Mouse (Mus musculus) heart, postnatal 0 days (tissue): ENCODE measurements around the gene Thrap3. TPM values are rescaled to one million over a fixed set of nuclear protein-coding genes. Genes with fewer than 3 reads are reported as not detected.

ENCODE experiments used
- ATAC-seq: fragments of 200-750 bp; cut with Nextera tagmentation; 2 replicates; pipeline ENCODE4 v1.8.0; 2017; ENCODE audit warnings: low read depth, moderate number of reproducible peaks, moderate library complexity; ENCODE audit not compliant: insufficient read depth
- DNase-seq: peaks from one replicate; pipeline ENCODE4 v3.0.0-alpha.2; 2016; ENCODE audit warnings: low spot score
- H3K27ac ChIP-seq: fragments of 300-500 bp; sonication (generic); 2 replicates; pipeline ENCODE4 v1.5.1; 2014; ENCODE audit warnings: low read depth, mild to moderate bottlenecking
- H3K27me3 ChIP-seq: fragments of 300-500 bp; sonication (generic); 2 replicates; pipeline ENCODE4 v1.6.1; 2014; ENCODE audit warnings: low read length, mixed read lengths; ENCODE audit not compliant: control insufficient read depth, insufficient read depth
- H3K36me3 ChIP-seq: fragments of 300-500 bp; sonication (generic); replicated peaks from 2 replicates; pipeline ENCODE4 v1.6.1; 2014; ENCODE audit warnings: low read length, mixed read lengths; ENCODE audit not compliant: control insufficient read depth, insufficient read depth
- H3K4me1 ChIP-seq: fragments of 300-500 bp; sonication (generic); 2 replicates; pipeline ENCODE4 v1.6.1; 2014; ENCODE audit warnings: antibody characterized with exemption; ENCODE audit not compliant: control insufficient read depth, insufficient read depth
- H3K4me2 ChIP-seq: fragments of 300-500 bp; sonication (generic); 2 replicates; pipeline ENCODE4 v1.6.1; 2014; ENCODE audit warnings: low read depth, mild to moderate bottlenecking, low read length, moderate library complexity
- H3K4me3 ChIP-seq: fragments of 300-500 bp; sonication (generic); 2 replicates; pipeline ENCODE4 v1.5.1; 2014; ENCODE audit warnings: low read depth, low read length
- H3K9ac ChIP-seq: fragments of 300-500 bp; sonication (generic); replicated peaks from 2 replicates; pipeline ENCODE4 v1.6.1; 2014; ENCODE audit warnings: low read depth, low read length, mixed read lengths
- H3K9me3 ChIP-seq: fragments of 300-500 bp; sonication (generic); replicated peaks from 2 replicates; pipeline ENCODE4 v1.6.1; 2016; ENCODE audit warnings: low read length; ENCODE audit not compliant: control insufficient read depth
- CTCF ChIP-seq: IDR thresholded peaks from 2 replicates; pipeline ENCODE4 v1.5.1; 2016; ENCODE audit warnings: antibody characterized with exemption, control low read depth, low read depth
- EP300 ChIP-seq: IDR thresholded peaks from 2 replicates; pipeline ENCODE4 v1.6.1; 2016; ENCODE audit warnings: antibody characterized with exemption, low read depth
- WGBS: fragments of 180-500 bp; shearing (Covaris S2); extraction: QIAGEN DNeasy Blood & Tissue Kit; methylation state at CpG from one replicate; pipeline ENCODE4 v1.1.7; 2014; 5-methylcytosine and 5-hydroxymethylcytosine counted together
- polyA plus RNA-seq: library from polyadenylated mRNA; unstranded; fragments of >200 nt; fragmentation: Nextera tagmentation; extraction: Ambion mirVana; gene quantifications from 2 replicates; pipeline ENCODE4 v1.2.1, GENCODE M21; 2015
- total RNA-seq: library from RNA; depleted of rRNA; stranded (reverse); fragments of >200 nt; gene quantifications from 2 replicates; pipeline ENCODE4 v1.2.3, GENCODE M21; 2014; ENCODE audit warnings: low replicate concordance; rRNA removed

The Thrap3 gene
- total and polyA plus RNA-seq, 2 experiments from 2014 or later: 96.7 to 121 TPM

DNA sequence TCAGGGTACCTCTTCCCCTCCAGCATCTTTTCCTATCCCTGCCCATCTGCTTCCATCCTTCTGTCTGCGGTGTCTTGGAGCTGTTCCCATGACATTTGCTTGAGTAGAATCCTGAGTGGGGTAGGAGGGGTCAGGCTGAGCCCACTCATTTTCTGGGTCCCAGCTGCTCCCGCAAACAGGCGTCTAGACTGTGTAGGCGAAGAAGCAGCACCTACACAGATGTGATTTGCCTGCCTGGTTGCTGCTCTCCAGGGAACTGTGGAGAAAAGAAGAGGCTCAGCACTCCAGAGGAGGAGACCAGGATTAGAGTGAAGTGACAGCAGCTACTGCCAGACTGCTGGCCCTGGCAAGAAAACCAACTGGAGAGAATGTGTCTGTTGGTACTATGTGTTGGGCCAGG lies 83.9 kb downstream of the Thrap3 start:
- no peak overlapping the region for H3K4me2 ChIP-seq
- no peak overlapping the region for H3K9ac ChIP-seq
- ATAC-seq (no peak), DNase-seq (no peak)
- H3K27ac ChIP-seq: no peak overlapping the region
- no peaks in the 10 kb centered on the region for H3K27me3 ChIP-seq
- no peak overlapping the region for H3K4me3 ChIP-seq
- H3K9me3 ChIP-seq: peaks cover 5% of the 10 kb centered on the region; the same call in 1 of the 2 replicates
- no peak for TF ChIP-seq EP300
- no peak for TF ChIP-seq CTCF
- peaks cover 18% of the 10 kb centered on the region for H3K36me3 ChIP-seq
- H3K4me1 ChIP-seq: peaks cover 11% of the 10 kb centered on the region
- 86% methylated on average over 4 of the region's 4 CpGs for WGBS

DNA sequence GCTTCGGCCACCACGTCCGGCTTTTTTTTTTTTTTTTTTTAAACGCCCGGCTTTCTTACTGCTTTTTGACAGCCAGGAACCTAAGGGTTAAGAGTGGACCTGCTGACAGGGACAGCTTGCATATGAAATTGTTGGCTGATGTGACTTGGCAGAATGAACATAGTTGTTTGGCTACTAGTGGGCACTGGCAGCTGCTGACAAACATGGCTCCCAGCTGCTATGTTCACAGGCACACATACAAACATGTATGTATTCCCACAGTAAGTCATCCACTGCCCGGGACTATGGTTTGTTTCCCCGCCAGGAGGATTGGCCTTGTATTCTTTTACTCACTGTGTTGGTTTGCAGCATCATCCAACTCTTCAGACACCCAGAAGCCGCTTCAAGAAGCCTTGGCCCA lies 85.4 kb downstream of the Thrap3 start:
- Histone ChIP-seq H3K9ac (no peak overlapping the region), H3K27ac (no peak overlapping the region), H3K9me3 (peaks cover 5% of the 10 kb centered on the region; the same call in 1 of the 2 replicates), H3K4me3 (no peak overlapping the region), H3K4me1 (peaks cover 10% of the 10 kb centered on the region; the same call in 1 of the 2 replicates), H3K4me2 (no peak overlapping the region), H3K36me3 (peaks cover 16% of the 10 kb centered on the region), H3K27me3 (no peaks in the 10 kb centered on the region)
- no peak for DNase-seq
- ATAC-seq: no peak
- TF ChIP-seq EP300 (no peak), CTCF (no peak)
- WGBS: 88% methylated on average over 8 of the region's 8 CpGs

DNA sequence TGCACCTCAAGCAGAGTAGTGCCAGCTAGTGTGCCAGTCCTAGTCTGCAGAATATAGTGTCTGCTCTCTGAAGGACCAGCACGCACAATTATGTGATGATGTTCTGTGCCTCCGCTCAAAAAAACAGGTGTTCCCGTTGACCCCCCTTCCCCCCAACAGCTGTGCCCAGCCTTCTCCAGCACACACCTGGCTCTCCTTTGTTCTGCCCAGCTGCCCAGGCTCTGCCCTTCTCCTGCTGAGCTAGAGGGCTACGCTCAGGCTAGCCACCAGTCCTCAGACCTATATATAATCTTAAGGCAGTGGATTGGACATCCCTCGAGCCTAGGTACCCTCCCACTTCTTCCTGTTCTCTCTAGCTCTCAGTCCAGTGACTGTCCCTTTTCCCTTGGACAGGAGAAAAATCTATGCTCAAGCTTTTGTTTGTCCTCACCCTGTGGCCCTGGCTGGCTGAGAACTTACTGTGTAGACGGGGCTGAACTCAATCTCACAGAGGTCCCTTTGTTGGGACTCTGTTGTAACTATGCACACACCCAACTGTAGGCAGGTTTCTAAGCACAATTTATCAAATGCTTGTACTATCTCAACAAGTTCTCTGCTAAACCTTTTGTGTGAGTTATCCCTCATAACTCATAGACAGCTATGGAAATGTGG lies 86.6 kb downstream of the Thrap3 start:
- Histone ChIP-seq H3K9me3 (no peaks in the 10 kb centered on the region), H3K4me1 (peaks cover 21% of the 10 kb centered on the region)
- 63% methylated on average over 6 of the region's 6 CpGs for WGBS

DNA sequence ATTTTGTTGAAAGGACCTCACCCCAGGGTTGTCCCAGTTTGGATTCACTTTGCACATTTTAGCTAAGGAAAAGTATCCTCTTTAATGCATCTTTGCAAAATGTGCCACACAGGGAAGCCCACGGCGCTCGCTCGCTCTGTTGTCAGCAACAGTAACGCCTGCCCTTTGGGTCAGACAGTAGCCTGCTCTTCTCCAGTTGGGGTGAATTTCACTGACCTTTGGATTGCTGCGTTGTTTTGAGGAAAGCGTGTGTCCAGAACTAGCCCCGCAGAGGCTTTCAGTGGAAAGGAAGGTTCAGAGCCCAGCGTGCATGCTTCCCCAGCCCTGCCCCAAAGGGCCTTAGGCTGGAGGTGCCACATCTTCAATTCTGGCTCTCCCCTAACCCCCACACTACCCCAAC lies 87.1 kb downstream of the Thrap3 start:
- TF ChIP-seq CTCF (no peak), EP300 (no peak)
- Histone ChIP-seq H3K4me2 (no peak overlapping the region), H3K27ac (no peak overlapping the region), H3K9me3 (no peaks in the 10 kb centered on the region), H3K4me1 (peaks cover 27% of the 10 kb centered on the region), H3K4me3 (no peak overlapping the region), H3K36me3 (peaks cover 8% of the 10 kb centered on the region), H3K27me3 (no peaks in the 10 kb centered on the region), H3K9ac (no peak overlapping the region)
- WGBS: 88% methylated on average over 9 of the region's 9 CpGs
- ATAC-seq (no peak), DNase-seq (no peak)

More for the DNA sequence above, 86.6 kb downstream of the Thrap3 start:
- no peak overlapping the region for H3K9ac ChIP-seq
- ATAC-seq (no peak), DNase-seq (no peak)
- H3K36me3 ChIP-seq: peaks cover 10% of the 10 kb centered on the region
- H3K27me3 ChIP-seq: no peaks in the 10 kb centered on the region
- H3K4me2 ChIP-seq: no peak overlapping the region
- no peak overlapping the region for H3K27ac ChIP-seq
- no peak overlapping the region for H3K4me3 ChIP-seq
- no peak for TF ChIP-seq CTCF
- TF ChIP-seq EP300: no peak

Other genes starting within 250 kb of the Thrap3 start
- 2.6 and 3.9 TPM in 2 replicates for gene Csf3r, start 178.2 kb downstream of the Thrap3 start, total RNA-seq
- 0.48 and 0.77 TPM in 2 replicates for gene Csf3r, start 178.2 kb downstream of the Thrap3 start, polyA plus RNA-seq
- gene Mrps15, start 155.8 kb downstream of the Thrap3 start, total RNA-seq: 52.4 and 84.0 TPM in 2 replicates
- gene Mrps15, start 155.8 kb downstream of the Thrap3 start, polyA plus RNA-seq: 139 and 142 TPM in 2 replicates
- gene Oscp1, start 144.2 kb downstream of the Thrap3 start, total RNA-seq: 1.4 and 5.9 TPM in 2 replicates
- 3.8 and 4.2 TPM in 2 replicates for gene Oscp1, start 144.2 kb downstream of the Thrap3 start, polyA plus RNA-seq
- gene Lsm10, start 106.1 kb downstream of the Thrap3 start, total RNA-seq: 30.9 and 186 TPM in 2 replicates
- gene Lsm10, start 106.1 kb downstream of the Thrap3 start, polyA plus RNA-seq: 41.7 and 43.1 TPM in 2 replicates
- 19.9 and 22.8 TPM in 2 replicates for gene Stk40, start 98.8 kb downstream of the Thrap3 start, total RNA-seq
- 14.2 and 17.3 TPM in 2 replicates for gene Stk40, start 98.8 kb downstream of the Thrap3 start, polyA plus RNA-seq
- 53.1 and 69.1 TPM in 2 replicates for gene Eva1b, start 55.0 kb downstream of the Thrap3 start, total RNA-seq
- 26.8 and 28.5 TPM in 2 replicates for gene Eva1b, start 55.0 kb downstream of the Thrap3 start, polyA plus RNA-seq
- gene Sh3d21, start 39.3 kb downstream of the Thrap3 start, total RNA-seq: 2.6 TPM in 1 of 2 replicates, not detected in the other
- 2.2 and 2.6 TPM in 2 replicates for gene Sh3d21, start 39.3 kb downstream of the Thrap3 start, polyA plus RNA-seq
- 75.0 and 90.1 TPM in 2 replicates for gene Map7d1, start 53.6 kb upstream of the Thrap3 start, total RNA-seq
- 35.2 and 37.5 TPM in 2 replicates for gene Map7d1, start 53.6 kb upstream of the Thrap3 start, polyA plus RNA-seq
- gene Trappc3, start 59.6 kb upstream of the Thrap3 start, total RNA-seq: 46.4 and 63.1 TPM in 2 replicates
- gene Trappc3, start 59.6 kb upstream of the Thrap3 start, polyA plus RNA-seq: 80.3 and 86.7 TPM in 2 replicates
- gene Col8a2, start 84.0 kb upstream of the Thrap3 start, total RNA-seq: 3.8 and 4.3 TPM in 2 replicates
- 0.71 and 1.1 TPM in 2 replicates for gene Col8a2, start 84.0 kb upstream of the Thrap3 start, polyA plus RNA-seq
- 26.8 and 30.2 TPM in 2 replicates for gene Adprhl2, start 118.9 kb upstream of the Thrap3 start, total RNA-seq
- gene Adprhl2, start 118.9 kb upstream of the Thrap3 start, polyA plus RNA-seq: 23.2 and 26.1 TPM in 2 replicates
- not detected in 2 replicates for gene Tekt2, start 122.9 kb upstream of the Thrap3 start, total RNA-seq
- gene Tekt2, start 122.9 kb upstream of the Thrap3 start, polyA plus RNA-seq: 0.27 and 0.88 TPM in 2 replicates
- gene Ago3, start 226.8 kb upstream of the Thrap3 start, total RNA-seq: 3.3 and 35.2 TPM in 2 replicates
- gene Ago3, start 226.8 kb upstream of the Thrap3 start, polyA plus RNA-seq: 7.3 and 8.3 TPM in 2 replicates